Mouse (Mus musculus) intestine, embryonic 15.5 days (tissue): ENCODE measurements at regions not wholly inside any gene's neighbourhood (a gene's known extent, or its start where the extent isn't known, plus 50 kb on each side); places are given as distances from the start of the nearest gene placed in this dataset.
"Not testable (repeated sequence)": the region's sequence is repeated elsewhere in the genome, so short reads cannot be mapped to it uniquely, and the experiment has no call there.

Experiments used
- ATAC-seq: fragments of 200-750 bp; cut with Nextera tagmentation; 2 replicates; pipeline ENCODE4 v1.8.0; 2017; ENCODE audit warnings: moderate TSS enrichment, moderate library complexity
- H3K27ac ChIP-seq: fragments of 300-500 bp; sonication (generic); 2 replicates; pipeline ENCODE4 v1.5.1; 2015; ENCODE audit warnings: mild to moderate bottlenecking, inconsistent platforms
- H3K27me3 ChIP-seq: fragments of 300-500 bp; sonication (generic); replicated peaks from 2 replicates; pipeline ENCODE4 v1.6.1; 2015; ENCODE audit warnings: inconsistent platforms
- H3K36me3 ChIP-seq: fragments of 300-500 bp; sonication (generic); 2 replicates; pipeline ENCODE4 v1.6.1; 2015; ENCODE audit warnings: inconsistent platforms
- H3K4me1 ChIP-seq: fragments of 300-500 bp; sonication (generic); replicated peaks from 2 replicates; pipeline ENCODE4 v1.6.1; 2015; ENCODE audit warnings: inconsistent platforms
- H3K4me2 ChIP-seq: fragments of 300-500 bp; sonication (generic); replicated peaks from 2 replicates; pipeline ENCODE4 v1.6.1; 2015; ENCODE audit warnings: mild to moderate bottlenecking, inconsistent platforms
- H3K4me3 ChIP-seq: fragments of 300-500 bp; sonication (generic); replicated peaks from 2 replicates; pipeline ENCODE4 v1.5.1; 2015; ENCODE audit warnings: inconsistent platforms
- H3K9ac ChIP-seq: fragments of 300-500 bp; sonication (generic); 2 replicates; pipeline ENCODE4 v1.6.1; 2015; ENCODE audit warnings: inconsistent platforms
- H3K9me3 ChIP-seq: fragments of 300-500 bp; sonication (generic); 2 replicates; pipeline ENCODE4 v1.6.1; 2016; ENCODE audit warnings: inconsistent platforms
- WGBS: fragments of 180-500 bp; shearing (Covaris S2); methylation state at CpG from one replicate; pipeline ENCODE4 v1.1.7; 2015; 5-methylcytosine and 5-hydroxymethylcytosine counted together

DNA sequence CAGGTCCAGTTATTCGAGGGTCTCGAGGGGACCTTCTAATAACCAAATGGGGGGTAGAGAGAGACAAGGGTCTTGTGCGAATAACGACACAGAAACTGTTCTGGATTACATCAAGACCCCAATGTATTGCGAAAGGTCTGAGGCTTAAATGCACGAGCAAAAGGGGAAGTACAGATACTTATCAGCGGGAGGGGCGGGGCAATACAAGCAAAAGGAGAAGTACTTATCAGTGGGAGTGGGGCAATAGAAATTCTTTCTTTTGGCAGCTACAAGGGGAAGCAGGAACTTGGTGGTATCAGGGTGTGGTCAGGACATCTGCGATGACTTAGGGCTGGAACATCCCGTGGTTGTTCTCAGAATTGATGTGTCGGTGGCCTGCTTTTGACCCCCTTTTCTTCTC, 295.6 kb downstream of the Htr7 start:
- 76% methylated on average over 11 of the region's 11 CpGs for WGBS
- H3K4me1 ChIP-seq, ATAC-seq, H3K4me3 ChIP-seq, H3K4me2 ChIP-seq, H3K36me3 ChIP-seq, H3K27ac ChIP-seq, H3K9me3 ChIP-seq, H3K9ac ChIP-seq, H3K27me3 ChIP-seq: not testable (repeated sequence)

- Histone ChIP-seq H3K9ac (no peak overlapping the region), H3K4me2 (no peak overlapping the region), H3K4me1 (no peaks in the 10 kb centered on the region), H3K27me3 (no peaks in the 10 kb centered on the region), H3K27ac (no peak overlapping the region), H3K4me3 (no peak overlapping the region), H3K36me3 (no peaks in the 10 kb centered on the region), H3K9me3 (no peaks in the 10 kb centered on the region)
- ATAC-seq = no peak
- WGBS = 78% methylated on average over 3 of the region's 3 CpGs
Observed at GRCm38 (mm10) chr19:35759701-35760100, 297.6 kb downstream of the Htr7 start.

DNA sequence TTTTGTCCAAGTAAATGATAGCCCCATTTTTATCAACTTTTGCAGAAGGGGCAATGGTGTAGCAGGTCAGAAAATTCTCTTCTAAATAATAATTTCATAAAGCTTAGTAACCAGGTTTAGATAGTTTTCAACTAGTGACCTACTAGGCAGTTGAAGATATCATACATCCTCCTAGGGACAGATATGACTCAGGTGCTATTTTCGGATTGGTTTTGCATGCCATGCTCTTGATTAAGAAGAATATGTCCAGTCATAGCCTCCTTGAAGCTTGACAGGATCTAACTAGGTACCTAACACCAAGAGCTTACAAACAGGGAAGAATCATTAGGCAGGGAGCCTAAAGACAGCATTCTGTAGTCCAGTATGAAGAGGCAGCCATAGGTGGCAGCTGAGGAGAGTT, 301.8 kb downstream of the Htr7 start:
- 74% methylated on average over 1 of the region's 1 CpGs for WGBS
- no peaks in the 10 kb centered on the region for H3K27me3 ChIP-seq
- H3K4me3 ChIP-seq = no peak overlapping the region
- no peak overlapping the region for H3K27ac ChIP-seq
- no peaks in the 10 kb centered on the region for H3K36me3 ChIP-seq
- no peaks in the 10 kb centered on the region for H3K9me3 ChIP-seq
- no peak overlapping the region for H3K4me2 ChIP-seq
- H3K4me1 ChIP-seq = no peaks in the 10 kb centered on the region
- no peak for ATAC-seq
- no peak overlapping the region for H3K9ac ChIP-seq

DNA sequence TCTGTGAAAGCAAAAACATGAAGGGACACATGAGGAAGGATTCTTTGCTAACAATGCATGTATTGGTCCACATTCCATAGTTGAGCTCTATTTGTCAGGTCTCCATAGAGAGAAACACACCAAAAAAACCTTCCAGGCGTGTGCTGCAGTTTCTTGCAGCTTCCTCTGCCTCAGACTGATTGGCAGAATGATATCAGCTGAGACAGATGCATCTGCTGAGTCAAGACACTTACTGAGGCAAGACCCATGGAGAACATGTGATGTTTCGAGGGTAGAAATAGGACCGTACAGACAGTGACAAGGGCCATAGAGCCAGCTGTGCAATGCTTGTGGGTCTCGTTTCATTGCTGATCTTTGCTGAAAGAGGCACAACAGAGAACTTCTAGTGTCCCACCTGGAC, 321.6 kb downstream of the Htr7 start:
- WGBS = 75% methylated on average over 4 of the region's 4 CpGs
- no peak overlapping the region for H3K4me2 ChIP-seq
- no peak for ATAC-seq
- no peaks in the 10 kb centered on the region for H3K4me1 ChIP-seq
- H3K9me3 ChIP-seq = no peaks in the 10 kb centered on the region
- no peaks in the 10 kb centered on the region for H3K27me3 ChIP-seq
- no peak overlapping the region for H3K27ac ChIP-seq
- no peak overlapping the region for H3K9ac ChIP-seq
- no peak overlapping the region for H3K4me3 ChIP-seq
- H3K36me3 ChIP-seq = no peaks in the 10 kb centered on the region

DNA sequence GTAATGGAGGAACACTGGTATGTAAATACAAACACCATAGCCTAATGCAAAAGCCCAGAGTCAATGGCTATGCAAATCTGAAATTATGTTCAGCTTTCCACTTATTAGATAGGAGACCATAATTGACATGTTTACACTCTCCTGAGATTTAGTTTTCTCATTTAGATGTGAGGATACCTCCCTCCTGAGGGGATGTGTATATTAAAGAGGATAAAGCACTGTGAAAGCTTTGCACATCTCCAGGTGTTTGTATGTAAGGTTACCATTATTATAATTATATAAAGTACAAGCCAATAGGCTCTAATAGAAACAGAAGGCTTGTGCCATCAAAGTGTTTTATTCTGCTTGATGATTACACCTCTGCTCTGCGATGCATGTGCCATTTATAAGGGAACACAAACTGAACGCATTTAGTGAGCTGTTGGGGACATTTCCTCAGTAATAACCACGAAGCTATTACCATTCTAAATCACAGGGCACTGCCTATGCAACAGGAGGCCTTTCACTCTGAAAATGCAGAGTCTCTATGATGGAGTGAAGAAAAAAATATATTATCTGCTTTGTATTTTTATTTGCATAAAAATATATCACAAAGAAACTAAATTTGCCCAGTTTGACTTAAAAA, 328.8 kb downstream of the Htr7 start:
- ATAC-seq = no peak
- Histone ChIP-seq H3K4me1 (no peaks in the 10 kb centered on the region), H3K9me3 (no peaks in the 10 kb centered on the region), H3K9ac (no peak overlapping the region), H3K4me3 (no peak overlapping the region), H3K4me2 (no peak overlapping the region), H3K27me3 (no peaks in the 10 kb centered on the region), H3K27ac (no peak overlapping the region), H3K36me3 (no peaks in the 10 kb centered on the region)
- 81% methylated on average over 3 of the region's 3 CpGs for WGBS
